Mouse (Mus musculus): ENCODE data around the gene Samsn1. TPM values are rescaled to one million over a fixed set of nuclear protein-coding genes. Genes with fewer than 3 reads are reported as not detected.

The Samsn1 gene
- total RNA-seq (2014; rRNA removed) = 0.22 and 1.6 TPM in 2 replicates
- 1.1 and 2.1 TPM in 2 replicates for polyA plus RNA-seq (2015; fragmentation: Nextera tagmentation; extraction: Ambion mirVana)

DNA sequence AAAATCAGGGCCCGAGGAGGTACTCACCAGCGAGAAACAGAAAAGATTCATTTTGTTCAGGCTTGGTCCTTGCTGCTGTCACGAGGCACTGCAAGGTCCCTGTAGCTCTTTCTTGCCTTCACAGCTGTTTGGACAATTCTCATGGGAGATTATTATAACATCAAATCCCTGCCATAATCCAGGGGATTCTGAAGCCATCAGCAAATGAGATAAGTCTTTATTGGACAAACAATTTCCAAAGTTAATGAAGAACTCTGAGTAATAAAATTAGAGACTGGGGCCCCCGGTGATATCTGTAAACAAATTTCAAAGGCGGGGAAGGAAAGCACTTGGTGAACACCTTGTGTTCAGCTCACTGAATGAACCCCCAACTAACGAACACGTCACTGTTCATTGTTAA is at the start of gene Samsn1:
Gene Samsn1 (minus strand): TSS at position 101 of the 400 bp plus-strand sequence.
- no peak within 1 kb of the TSS for H3K4me2 ChIP-seq (ENCODE audit: low read depth, low read length)
- DNase-seq (ENCODE audit: low spot score) (no peak), ATAC-seq (no peak)
- H3K4me1 ChIP-seq (ENCODE audit: insufficient read depth, low read length) = no peaks in the 10 kb centered on the region
- 74% methylated on average over 7 of the region's 7 CpGs for WGBS
- no peaks in the 10 kb centered on the region for H3K36me3 ChIP-seq (ENCODE audit: insufficient read depth, low read length)
- H3K27ac ChIP-seq = no peak within 1 kb of the TSS
- H3K4me3 ChIP-seq (ENCODE audit: low read length) = no peak within 1 kb of the TSS
- TF ChIP-seq CTCF (IDR thresholded peaks at IDR 0.05; ENCODE audit: low read depth) = no peak
- no peaks in the 10 kb centered on the region for H3K9me3 ChIP-seq (ENCODE audit: low read length)
- H3K9ac ChIP-seq (replicated peaks; ENCODE audit: low read length) = no peak within 1 kb of the TSS
- H3K27me3 ChIP-seq (ENCODE audit: insufficient read depth, low read length) = no peaks in the 10 kb centered on the region

DNA sequence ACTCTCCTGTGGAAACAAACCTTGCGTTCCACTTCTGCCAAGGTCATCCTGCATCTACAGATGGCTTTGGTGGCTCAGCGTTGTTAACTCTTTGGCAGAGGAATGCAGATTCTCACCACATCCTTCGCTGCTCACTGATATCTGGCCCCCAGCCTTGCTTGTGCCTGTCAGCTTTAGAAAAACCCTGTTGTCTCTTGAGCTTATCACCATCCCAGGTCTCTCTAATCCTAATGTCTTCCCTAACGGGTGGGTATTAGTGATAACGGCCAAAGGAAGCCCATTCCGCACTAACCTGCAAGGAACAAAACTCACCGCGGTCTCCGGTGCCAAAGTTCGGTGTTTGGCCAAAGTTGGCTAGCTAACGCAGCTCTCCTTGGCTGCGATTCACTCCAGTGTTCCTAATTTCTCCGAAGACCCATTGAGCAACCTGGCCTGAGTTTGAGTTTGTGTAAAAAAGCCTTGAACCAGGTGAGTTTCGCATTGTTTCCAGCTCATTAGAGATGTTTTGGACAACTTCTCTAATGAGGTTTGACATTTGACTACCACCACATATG is 44.1 kb upstream of the Samsn1 start:
- no peak for TF ChIP-seq CTCF (IDR thresholded peaks at IDR 0.05; ENCODE audit: low read depth)
- ATAC-seq = no peak

DNA sequence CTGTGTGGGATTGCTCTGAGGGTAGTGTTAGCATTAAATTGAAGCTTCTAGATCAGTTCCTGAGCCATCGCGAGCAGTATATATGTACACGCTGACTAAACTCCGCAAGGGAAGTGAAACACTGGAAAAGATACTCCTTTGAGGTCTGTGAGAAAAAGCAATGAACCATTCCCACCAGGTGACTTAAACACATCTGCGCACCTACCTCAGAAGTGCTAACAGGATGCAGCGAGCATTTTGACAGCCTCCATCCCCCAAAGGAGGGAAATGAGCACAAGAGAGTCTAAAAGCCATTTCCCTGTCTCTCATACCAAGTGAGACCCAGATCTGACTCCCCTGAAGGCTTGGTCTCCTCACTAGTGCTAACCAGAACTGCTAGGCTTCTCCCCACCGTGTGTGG is 32.9 kb upstream of the Samsn1 start:
- no peak overlapping the region for H3K4me3 ChIP-seq (ENCODE audit: low read length)
- DNase-seq (ENCODE audit: low spot score) (no peak), ATAC-seq (no peak)
- TF ChIP-seq CTCF (IDR thresholded peaks at IDR 0.05; ENCODE audit: low read depth) = no peak
- H3K36me3 ChIP-seq (ENCODE audit: insufficient read depth, low read length) = no peaks in the 10 kb centered on the region
- H3K27me3 ChIP-seq (ENCODE audit: insufficient read depth, low read length) = no peaks in the 10 kb centered on the region
- no peak overlapping the region for H3K9ac ChIP-seq (replicated peaks; ENCODE audit: low read length)
- H3K4me1 ChIP-seq (ENCODE audit: insufficient read depth, low read length) = no peaks in the 10 kb centered on the region
- no peaks in the 10 kb centered on the region for H3K9me3 ChIP-seq (ENCODE audit: low read length)
- H3K27ac ChIP-seq = no peak overlapping the region
- 88% methylated on average over 7 of the region's 7 CpGs for WGBS
- H3K4me2 ChIP-seq (ENCODE audit: low read depth, low read length) = no peak overlapping the region

More for the DNA sequence above, 44.1 kb upstream of the Samsn1 start:
- Histone ChIP-seq H3K9ac (replicated peaks; ENCODE audit: low read length) (no peak overlapping the region), H3K27ac (no peak overlapping the region), H3K4me3 (ENCODE audit: low read length) (no peak overlapping the region), H3K4me1 (ENCODE audit: insufficient read depth, low read length) (no peaks in the 10 kb centered on the region), H3K9me3 (ENCODE audit: low read length) (no peaks in the 10 kb centered on the region), H3K27me3 (ENCODE audit: insufficient read depth, low read length) (no peaks in the 10 kb centered on the region), H3K36me3 (ENCODE audit: insufficient read depth, low read length) (no peaks in the 10 kb centered on the region), H3K4me2 (ENCODE audit: low read depth, low read length) (no peak overlapping the region)
- no peak for DNase-seq (ENCODE audit: low spot score)
- 88% methylated on average over 14 of the region's 14 CpGs for WGBS

DNA sequence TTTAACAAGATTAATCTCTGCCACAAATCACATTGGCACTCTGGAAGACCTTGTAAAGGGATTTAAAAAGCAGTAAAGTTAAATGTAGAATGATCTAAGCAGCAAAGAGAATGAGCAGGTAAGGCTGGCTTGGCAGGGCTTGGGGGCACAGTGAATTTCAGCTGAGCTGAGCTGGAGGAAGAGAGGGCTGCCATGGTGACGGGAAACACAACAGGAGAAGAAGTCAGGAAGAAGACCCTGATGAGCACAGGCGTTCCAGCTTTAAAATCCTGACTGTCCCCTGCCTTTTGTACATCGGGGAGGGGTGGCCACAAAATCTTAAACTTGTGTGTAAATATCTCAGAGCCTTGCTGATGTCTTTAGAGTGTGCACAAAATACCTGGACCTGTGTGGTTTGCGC is 32.0 kb upstream of the Samsn1 start:
- Histone ChIP-seq H3K4me2 (ENCODE audit: low read depth, low read length) (no peak overlapping the region), H3K4me3 (ENCODE audit: low read length) (no peak overlapping the region), H3K27me3 (ENCODE audit: insufficient read depth, low read length) (no peaks in the 10 kb centered on the region), H3K36me3 (ENCODE audit: insufficient read depth, low read length) (no peaks in the 10 kb centered on the region), H3K27ac (no peak overlapping the region), H3K4me1 (ENCODE audit: insufficient read depth, low read length) (no peaks in the 10 kb centered on the region), H3K9me3 (ENCODE audit: low read length) (no peaks in the 10 kb centered on the region), H3K9ac (replicated peaks; ENCODE audit: low read length) (no peak overlapping the region)
- ATAC-seq (no peak), DNase-seq (ENCODE audit: low spot score) (no peak)
- no peak for TF ChIP-seq CTCF (IDR thresholded peaks at IDR 0.05; ENCODE audit: low read depth)
- WGBS = 81% methylated on average over 4 of the region's 4 CpGs

DNA sequence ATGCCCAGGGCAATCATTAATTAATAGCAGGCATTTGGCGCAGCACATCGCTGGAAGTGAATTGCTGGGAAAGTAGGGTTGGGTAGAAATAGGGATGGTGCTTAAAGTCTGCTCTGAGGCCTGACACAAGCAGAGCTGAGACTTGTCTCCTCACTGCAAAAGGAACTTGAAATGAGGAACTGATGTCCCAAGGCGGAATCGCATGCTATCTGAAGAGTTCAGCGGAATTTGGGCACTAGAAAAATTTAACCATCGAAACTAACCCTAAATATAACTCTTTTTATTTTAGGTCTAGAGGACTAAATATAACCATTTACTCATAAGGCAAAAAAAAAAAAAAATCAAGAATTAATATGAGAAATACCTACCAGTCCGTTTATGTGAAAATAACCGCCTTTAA is 31.5 kb upstream of the Samsn1 start:
- no peaks in the 10 kb centered on the region for H3K27me3 ChIP-seq (ENCODE audit: insufficient read depth, low read length)
- no peaks in the 10 kb centered on the region for H3K4me1 ChIP-seq (ENCODE audit: insufficient read depth, low read length)
- no peaks in the 10 kb centered on the region for H3K9me3 ChIP-seq (ENCODE audit: low read length)
- ATAC-seq (no peak), DNase-seq (ENCODE audit: low spot score) (no peak)
- H3K36me3 ChIP-seq (ENCODE audit: insufficient read depth, low read length) = no peaks in the 10 kb centered on the region
- H3K27ac ChIP-seq = no peak overlapping the region
- H3K4me2 ChIP-seq (ENCODE audit: low read depth, low read length) = no peak overlapping the region
- no peak overlapping the region for H3K4me3 ChIP-seq (ENCODE audit: low read length)
- WGBS = 89% methylated on average over 8 of the region's 8 CpGs
- TF ChIP-seq CTCF (IDR thresholded peaks at IDR 0.05; ENCODE audit: low read depth) = no peak
- H3K9ac ChIP-seq (replicated peaks; ENCODE audit: low read length) = no peak overlapping the region

DNA sequence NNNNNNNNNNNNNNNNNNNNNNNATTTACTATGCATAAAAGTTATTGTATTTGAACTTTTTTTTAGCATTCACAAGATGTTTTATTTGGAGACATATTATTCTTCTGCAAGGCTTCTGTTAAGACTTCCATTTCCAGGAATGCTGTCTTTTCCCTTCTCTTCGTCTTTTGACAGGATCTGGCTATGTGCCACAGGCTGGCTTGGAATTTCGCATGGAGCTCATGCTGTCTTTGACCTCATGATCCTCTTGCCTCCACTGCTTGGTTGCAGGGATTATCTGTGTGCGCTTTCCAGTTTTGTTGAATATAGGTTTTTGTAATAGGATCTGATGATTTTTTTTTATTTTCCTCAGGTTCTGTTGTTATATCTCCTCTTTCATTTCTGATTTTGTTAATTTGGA is 25.0 kb upstream of the Samsn1 start:
- no peak for TF ChIP-seq CTCF (IDR thresholded peaks at IDR 0.05; ENCODE audit: low read depth)
- no peak overlapping the region for H3K9ac ChIP-seq (replicated peaks; ENCODE audit: low read length)
- no peak overlapping the region for H3K27ac ChIP-seq
- no peak overlapping the region for H3K4me3 ChIP-seq (ENCODE audit: low read length)
- no peaks in the 10 kb centered on the region for H3K36me3 ChIP-seq (ENCODE audit: insufficient read depth, low read length)
- no peaks in the 10 kb centered on the region for H3K9me3 ChIP-seq (ENCODE audit: low read length)
- peak; percentile 30 for DNase-seq (ENCODE audit: low spot score)
- 39% methylated on average over 3 of the region's 3 CpGs for WGBS
- ATAC-seq = no peak
- no peaks in the 10 kb centered on the region for H3K4me1 ChIP-seq (ENCODE audit: insufficient read depth, low read length)
- no peak overlapping the region for H3K4me2 ChIP-seq (ENCODE audit: low read depth, low read length)
- H3K27me3 ChIP-seq (ENCODE audit: insufficient read depth, low read length) = no peaks in the 10 kb centered on the region

DNA sequence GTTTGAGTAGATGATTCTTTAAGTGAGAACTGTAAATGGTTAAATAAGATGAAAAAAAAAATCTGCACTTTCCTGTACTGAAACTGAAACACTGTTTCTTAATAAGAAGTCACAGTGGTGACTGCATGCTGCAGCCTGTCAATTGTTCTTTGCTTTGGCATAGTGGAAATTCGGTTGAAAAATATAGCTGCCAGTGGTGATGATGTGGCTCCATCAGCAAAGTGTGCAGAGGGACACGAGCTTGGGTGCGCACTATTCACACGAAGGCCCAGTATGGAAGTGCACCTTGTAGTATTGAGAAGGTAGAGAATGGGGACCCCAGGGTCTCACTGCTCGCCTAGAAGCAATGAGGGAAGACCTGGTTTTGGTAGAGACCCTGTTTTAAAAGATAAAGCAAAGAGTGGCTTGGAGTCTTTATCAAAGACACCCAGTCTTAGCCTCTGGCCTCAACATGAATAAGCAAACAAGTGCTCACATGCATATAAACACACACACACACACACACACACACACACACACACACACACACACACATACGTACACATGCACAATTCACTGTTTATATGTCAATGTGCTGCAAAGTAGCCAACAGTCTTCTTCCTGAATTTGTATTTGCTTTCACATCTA is 18.4 kb upstream of the Samsn1 start:
- no peak for DNase-seq (ENCODE audit: low spot score)
- no peak for ATAC-seq
- H3K4me1 ChIP-seq (ENCODE audit: insufficient read depth, low read length) = no peaks in the 10 kb centered on the region
- 88% methylated on average over 6 of the region's 6 CpGs for WGBS
- H3K27ac ChIP-seq = no peak overlapping the region
- H3K36me3 ChIP-seq (ENCODE audit: insufficient read depth, low read length) = no peaks in the 10 kb centered on the region
- no peak overlapping the region for H3K9ac ChIP-seq (replicated peaks; ENCODE audit: low read length)
- H3K9me3 ChIP-seq (ENCODE audit: low read length) = no peaks in the 10 kb centered on the region
- no peak for TF ChIP-seq CTCF (IDR thresholded peaks at IDR 0.05; ENCODE audit: low read depth)
- H3K4me3 ChIP-seq (ENCODE audit: low read length) = no peak overlapping the region
- no peaks in the 10 kb centered on the region for H3K27me3 ChIP-seq (ENCODE audit: insufficient read depth, low read length)
- H3K4me2 ChIP-seq (ENCODE audit: low read depth, low read length) = no peak overlapping the region
